Mouse (Mus musculus): Measurements from ENCODE around the gene Gss.

- no peak for TF ChIP-seq POLR2A (IDR thresholded peaks at IDR 0.05; ENCODE audit: borderline replicate concordance, control insufficient read depth, low read depth, low read length)
- no peak for TF ChIP-seq CTCF (IDR thresholded peaks at IDR 0.05; ENCODE audit: control insufficient read depth, insufficient read depth, low read length)
These were observed 20.7 kb upstream of the Gss start for GRCm38 (mm10) chr2:155613326-155613755.
